Mouse (Mus musculus) layer of hippocampus, adult 2 months (tissue): ENCODE data around the gene Ccdc69. TPM values are rescaled to one million over a fixed set of nuclear protein-coding genes. Genes with fewer than 3 reads are reported as not detected.

ENCODE experiments used
- DNase-seq, 2 experiments: peaks; one replicate each; pipeline ENCODE4 v3.0.0; 2022; ENCODE audit warnings: low spot score in 2 of 2
- H3K27ac ChIP-seq: fragments of 200-600 bp; 2 replicates; pipeline ENCODE4 v1.8.1; 2022
- H3K4me3 ChIP-seq: fragments of 200-600 bp; 2 replicates; pipeline ENCODE4 v1.8.1; 2022; ENCODE audit warnings: mild to moderate bottlenecking
- CTCF ChIP-seq: fragments of 200-600 bp; conservative IDR thresholded peaks from 2 replicates; pipeline ENCODE4 v1.8.1; 2022; ENCODE audit warnings: antibody characterized with exemption, mild to moderate bottlenecking, moderate library complexity
- total RNA-seq, 2 experiments: library from RNA; stranded (reverse); gene quantifications; 2 replicates each; pipeline ENCODE4 v1.2.3; 2021

Ccdc69 gene
- total RNA-seq, 2 experiments from 2014 or later: 0.42 TPM; not detected in 1

- peak; percentile 42; the same call in 1 of the 2 replicates for TF ChIP-seq CTCF
- Histone ChIP-seq H3K27ac (no peak overlapping the region), H3K4me3 (no peak overlapping the region)
- no peak for DNase-seq
Observed at GRCm38 (mm10) chr11:55057511-55057910, 20.4 kb downstream of the Ccdc69 start.

- no peak for TF ChIP-seq CTCF
- DNase-seq: no peak
- no peak overlapping the region for H3K4me3 ChIP-seq
- no peak overlapping the region for H3K27ac ChIP-seq
Observed at GRCm38 (mm10) chr11:55050837-55051510, 27.0 kb downstream of the Ccdc69 start.

- DNase-seq: peak in 1 of 2 experiments; percentile 21
- TF ChIP-seq CTCF: peak; percentile 73
- H3K4me3 ChIP-seq: no peak overlapping the region
- no peak overlapping the region for H3K27ac ChIP-seq
Observed at GRCm38 (mm10) chr11:55046600-55046999, 31.3 kb downstream of the Ccdc69 start.

GRCm38 (mm10) chr11:55041348-55041747 is 36.6 kb downstream of the Ccdc69 start:
- TF ChIP-seq CTCF: peak; percentile 68
- DNase-seq: no peak

GRCm38 (mm10) chr11:55039591-55039990 is 38.3 kb downstream of the Ccdc69 start:
- peak; percentile 66 to 81 for DNase-seq
- TF ChIP-seq CTCF: peak; percentile 84
- H3K27ac ChIP-seq: no peak overlapping the region
- H3K4me3 ChIP-seq: no peak overlapping the region

More at GRCm38 (mm10) chr11:55041348-55041747, 36.6 kb downstream of the Ccdc69 start:
- no peak overlapping the region for H3K4me3 ChIP-seq
- H3K27ac ChIP-seq: no peak overlapping the region

- Histone ChIP-seq H3K27ac (no peak overlapping the region), H3K4me3 (no peak overlapping the region)
- no peak for TF ChIP-seq CTCF
- no peak for DNase-seq
Observed at GRCm38 (mm10) chr11:55036601-55037000, 41.3 kb downstream of the Ccdc69 start.

GRCm38 (mm10) chr11:55033040-55033660 is 44.8 kb downstream of the Ccdc69 start, which contains the start of gene Anxa6:
Anxa6 (minus strand) TSS chr11:55033445.
- peak; percentile 79 to 81 for DNase-seq
- 0 out of 2 replicates have a peak, but pooled peaks have one; percentile 6 for TF ChIP-seq CTCF
- Histone ChIP-seq H3K4me3 (peak within 1 kb of the TSS; percentile 98), H3K27ac (peak within 1 kb of the TSS; percentile 92)

- H3K4me3 ChIP-seq: peak overlapping the region; percentile 98
- no peak for TF ChIP-seq CTCF
- peak overlapping the region; percentile 92; the same call in 1 of the 2 replicates for H3K27ac ChIP-seq
- DNase-seq: no peak
Observed at GRCm38 (mm10) chr11:55032286-55032685, 45.6 kb downstream of the Ccdc69 start.

GRCm38 (mm10) chr11:55031991-55032280 is 46.0 kb downstream of the Ccdc69 start:
- Histone ChIP-seq H3K4me3 (peak overlapping the region; percentile 98), H3K27ac (peak overlapping the region; percentile 92; the same call in 1 of the 2 replicates)
- no peak for TF ChIP-seq CTCF
- DNase-seq: no peak

- peak overlapping the region; percentile 98 for H3K4me3 ChIP-seq
- DNase-seq: no peak
- 0 out of 2 replicates have a peak overlapping the region, but pooled peaks have one; percentile 21 for H3K27ac ChIP-seq
- TF ChIP-seq CTCF: no peak
Observed at GRCm38 (mm10) chr11:55031211-55031990, 46.5 kb downstream of the Ccdc69 start.

- H3K27ac ChIP-seq: no peak overlapping the region
- no peak for DNase-seq
- no peak for TF ChIP-seq CTCF
- no peak overlapping the region for H3K4me3 ChIP-seq
Observed at GRCm38 (mm10) chr11:55028509-55028908, 49.4 kb downstream of the Ccdc69 start.

GRCm38 (mm10) chr11:55027204-55027855 is 50.6 kb downstream of the Ccdc69 start:
- no peak for TF ChIP-seq CTCF
- no peak overlapping the region for H3K27ac ChIP-seq
- no peak overlapping the region for H3K4me3 ChIP-seq
- DNase-seq: no peak

GRCm38 (mm10) chr11:55025896-55026295 is 52.0 kb downstream of the Ccdc69 start:
- peak overlapping the region; percentile 19; the same call in 1 of the 2 replicates for H3K27ac ChIP-seq
- peak; percentile 41 to 45 for DNase-seq
- no peak for TF ChIP-seq CTCF
- no peak overlapping the region for H3K4me3 ChIP-seq
